Mouse (Mus musculus): ENCODE measurements around the gene Mbnl2. TPM values are rescaled to one million over a fixed set of nuclear protein-coding genes. Genes with fewer than 3 reads are reported as not detected.

The Mbnl2 gene
- polyA plus RNA-seq, 1 experiment from 2014 or later: 146 TPM

- Histone ChIP-seq H3K27ac (no peak overlapping the region), H3K27me3 (no peaks in the 10 kb centered on the region), H3K9me3 (no peaks in the 10 kb centered on the region), H3K4me3 (no peak overlapping the region), H3K4me2 (no peak overlapping the region), H3K9ac (no peak overlapping the region), H3K4me1 (peaks cover 69% of the 10 kb centered on the region), H3K36me3 (no peaks in the 10 kb centered on the region)
- 57% methylated on average over 4 of the region's 4 CpGs for WGBS
- no peak for ATAC-seq (ENCODE audit: insufficient number of reproducible peaks, insufficient read depth, low FRiP score, low TSS enrichment, low read depth)
Observed at GRCm38 (mm10) chr14:120300191-120300590, 24.7 kb downstream of the Mbnl2 start.

GRCm38 (mm10) chr14:120300814-120301213 is 25.3 kb downstream of the Mbnl2 start:
- peaks cover 66% of the 10 kb centered on the region for H3K4me1 ChIP-seq
- no peaks in the 10 kb centered on the region for H3K36me3 ChIP-seq
- WGBS: 85% methylated on average over 4 of the region's 4 CpGs
- H3K9ac ChIP-seq: no peak overlapping the region
- no peaks in the 10 kb centered on the region for H3K27me3 ChIP-seq
- H3K4me3 ChIP-seq: no peak overlapping the region
- H3K9me3 ChIP-seq: no peaks in the 10 kb centered on the region
- H3K4me2 ChIP-seq: no peak overlapping the region
- ATAC-seq (ENCODE audit: insufficient number of reproducible peaks, insufficient read depth, low FRiP score, low TSS enrichment, low read depth): no peak
- H3K27ac ChIP-seq: no peak overlapping the region

- H3K4me1 ChIP-seq: peaks cover 58% of the 10 kb centered on the region
- no peaks in the 10 kb centered on the region for H3K9me3 ChIP-seq
- no peaks in the 10 kb centered on the region for H3K27me3 ChIP-seq
- peak overlapping the region; percentile 16; the same call in 1 of the 2 replicates for H3K4me2 ChIP-seq
- H3K9ac ChIP-seq: no peak overlapping the region
- no peak overlapping the region for H3K4me3 ChIP-seq
- no peaks in the 10 kb centered on the region for H3K36me3 ChIP-seq
- WGBS: 31% methylated on average over 6 of the region's 6 CpGs
- no peak for ATAC-seq (ENCODE audit: insufficient number of reproducible peaks, insufficient read depth, low FRiP score, low TSS enrichment, low read depth)
- peak overlapping the region; percentile 64 for H3K27ac ChIP-seq
Observed at GRCm38 (mm10) chr14:120302913-120303548, 27.6 kb downstream of the Mbnl2 start.

- no peak overlapping the region for H3K27ac ChIP-seq
- WGBS: 67% methylated on average over 11 of the region's 11 CpGs
- H3K4me1 ChIP-seq: peaks cover 65% of the 10 kb centered on the region
- ATAC-seq (ENCODE audit: insufficient number of reproducible peaks, insufficient read depth, low FRiP score, low TSS enrichment, low read depth): no peak
- no peaks in the 10 kb centered on the region for H3K27me3 ChIP-seq
- H3K9me3 ChIP-seq: no peaks in the 10 kb centered on the region
- no peak overlapping the region for H3K9ac ChIP-seq
- H3K36me3 ChIP-seq: 0 out of 2 replicates have a peak, but pooled peaks cover 2% of the 10 kb centered on the region
- no peak overlapping the region for H3K4me2 ChIP-seq
- H3K4me3 ChIP-seq: no peak overlapping the region
Observed at GRCm38 (mm10) chr14:120306229-120306628, 30.8 kb downstream of the Mbnl2 start.

GRCm38 (mm10) chr14:120307356-120307755 is 31.9 kb downstream of the Mbnl2 start:
- ATAC-seq (ENCODE audit: insufficient number of reproducible peaks, insufficient read depth, low FRiP score, low TSS enrichment, low read depth): no peak
- Histone ChIP-seq H3K9ac (0 out of 2 replicates have a peak overlapping the region, but pooled peaks have one; percentile 27), H3K9me3 (no peaks in the 10 kb centered on the region), H3K27ac (0 out of 2 replicates have a peak overlapping the region, but pooled peaks have one; percentile 22), H3K27me3 (no peaks in the 10 kb centered on the region), H3K36me3 (0 out of 2 replicates have a peak, but pooled peaks cover 2% of the 10 kb centered on the region), H3K4me2 (no peak overlapping the region), H3K4me1 (peaks cover 72% of the 10 kb centered on the region), H3K4me3 (no peak overlapping the region)
- 64% methylated on average over 3 of the region's 3 CpGs for WGBS

- Histone ChIP-seq H3K9ac (no peak overlapping the region), H3K9me3 (no peaks in the 10 kb centered on the region), H3K27ac (peak overlapping the region; percentile 22; the same call in 1 of the 2 replicates), H3K36me3 (0 out of 2 replicates have a peak, but pooled peaks cover 5% of the 10 kb centered on the region), H3K4me2 (no peak overlapping the region), H3K27me3 (no peaks in the 10 kb centered on the region), H3K4me3 (no peak overlapping the region), H3K4me1 (peaks cover 75% of the 10 kb centered on the region)
- 31% methylated on average over 4 of the region's 4 CpGs for WGBS
- ATAC-seq (ENCODE audit: insufficient number of reproducible peaks, insufficient read depth, low FRiP score, low TSS enrichment, low read depth): no peak
Observed at GRCm38 (mm10) chr14:120307963-120308362, 32.5 kb downstream of the Mbnl2 start.

- H3K27me3 ChIP-seq: no peaks in the 10 kb centered on the region
- no peak overlapping the region for H3K4me3 ChIP-seq
- 92% methylated on average over 6 of the region's 6 CpGs for WGBS
- ATAC-seq (ENCODE audit: insufficient number of reproducible peaks, insufficient read depth, low FRiP score, low TSS enrichment, low read depth): no peak
- H3K9me3 ChIP-seq: no peaks in the 10 kb centered on the region
- peaks cover 18% of the 10 kb centered on the region for H3K36me3 ChIP-seq
- peaks cover 73% of the 10 kb centered on the region for H3K4me1 ChIP-seq
- no peak overlapping the region for H3K4me2 ChIP-seq
- H3K27ac ChIP-seq: no peak overlapping the region
- H3K9ac ChIP-seq: no peak overlapping the region
Observed at GRCm38 (mm10) chr14:120309691-120310090, 34.2 kb downstream of the Mbnl2 start.

- Histone ChIP-seq H3K27me3 (no peaks in the 10 kb centered on the region), H3K4me1 (peaks cover 65% of the 10 kb centered on the region), H3K9me3 (no peaks in the 10 kb centered on the region), H3K9ac (no peak overlapping the region), H3K27ac (peak overlapping the region; percentile 64), H3K4me3 (no peak overlapping the region), H3K4me2 (no peak overlapping the region), H3K36me3 (peaks cover 21% of the 10 kb centered on the region)
- 72% methylated on average over 12 of the region's 12 CpGs for WGBS
- no peak for ATAC-seq (ENCODE audit: insufficient number of reproducible peaks, insufficient read depth, low FRiP score, low TSS enrichment, low read depth)
Observed at GRCm38 (mm10) chr14:120311330-120312097, 36.0 kb downstream of the Mbnl2 start.

GRCm38 (mm10) chr14:120312661-120313406 is 37.4 kb downstream of the Mbnl2 start:
- Histone ChIP-seq H3K27me3 (no peaks in the 10 kb centered on the region), H3K4me2 (no peak overlapping the region), H3K4me3 (no peak overlapping the region), H3K9me3 (no peaks in the 10 kb centered on the region), H3K9ac (no peak overlapping the region), H3K4me1 (peaks cover 53% of the 10 kb centered on the region), H3K36me3 (peaks cover 21% of the 10 kb centered on the region), H3K27ac (peak overlapping the region; percentile 66)
- WGBS: 59% methylated on average over 12 of the region's 12 CpGs
- 0 out of 2 replicates have a peak, but pooled peaks have one; percentile 27 for ATAC-seq (ENCODE audit: insufficient number of reproducible peaks, insufficient read depth, low FRiP score, low TSS enrichment, low read depth)

GRCm38 (mm10) chr14:120313466-120313865 is 38.0 kb downstream of the Mbnl2 start:
- 0 out of 2 replicates have a peak, but pooled peaks have one; percentile 32 for ATAC-seq (ENCODE audit: insufficient number of reproducible peaks, insufficient read depth, low FRiP score, low TSS enrichment, low read depth)
- H3K9me3 ChIP-seq: no peaks in the 10 kb centered on the region
- no peaks in the 10 kb centered on the region for H3K27me3 ChIP-seq
- peaks cover 51% of the 10 kb centered on the region for H3K4me1 ChIP-seq
- no peak overlapping the region for H3K4me3 ChIP-seq
- H3K27ac ChIP-seq: peak overlapping the region; percentile 66
- H3K9ac ChIP-seq: no peak overlapping the region
- H3K36me3 ChIP-seq: peaks cover 19% of the 10 kb centered on the region
- 79% methylated on average over 8 of the region's 8 CpGs for WGBS
- H3K4me2 ChIP-seq: no peak overlapping the region

- Histone ChIP-seq H3K9ac (no peak overlapping the region), H3K36me3 (peaks cover 26% of the 10 kb centered on the region), H3K9me3 (no peaks in the 10 kb centered on the region), H3K4me3 (no peak overlapping the region), H3K27me3 (no peaks in the 10 kb centered on the region), H3K4me1 (peaks cover 46% of the 10 kb centered on the region), H3K4me2 (no peak overlapping the region), H3K27ac (no peak overlapping the region)
- no peak for ATAC-seq (ENCODE audit: insufficient number of reproducible peaks, insufficient read depth, low FRiP score, low TSS enrichment, low read depth)
- WGBS: 81% methylated on average over 5 of the region's 5 CpGs
Observed at GRCm38 (mm10) chr14:120315721-120316120, 40.3 kb downstream of the Mbnl2 start.
